Mouse (Mus musculus) heart, adult 2 months (tissue): ENCODE measurements around the gene Rspry1. TPM values are rescaled to one million over a fixed set of nuclear protein-coding genes. Genes with fewer than 3 reads are reported as not detected.
A peak's percentile ranks its signal among the peaks of the same experiment; 100 is the strongest.

Source experiments
- DNase-seq, 2 experiments: peaks; one replicate each; pipeline ENCODE4 v3.0.0; 2021
- H3K27ac ChIP-seq: fragments of 200-600 bp; 2 replicates; pipeline ENCODE4 v1.8.1; 2022
- H3K27me3 ChIP-seq: fragments of 200-500 bp; 2 replicates; pipeline ENCODE4 v1.6.1; 2012; ENCODE audit warnings: mild to moderate bottlenecking, low read length, inconsistent platforms, mixed read lengths; ENCODE audit not compliant: control insufficient read depth, insufficient read depth
- H3K36me3 ChIP-seq: fragments of 200-500 bp; 2 replicates; pipeline ENCODE4 v1.6.1; 2012; ENCODE audit warnings: low read length, inconsistent platforms; ENCODE audit not compliant: control insufficient read depth, insufficient read depth
- H3K4me1 ChIP-seq: fragments of 200-500 bp; 2 replicates; pipeline ENCODE4 v1.6.1; 2011; ENCODE audit warnings: low read length; ENCODE audit not compliant: control insufficient read depth, insufficient read depth
- H3K4me3 ChIP-seq: fragments of 200-600 bp; 2 replicates; pipeline ENCODE4 v1.8.1; 2022
- H3K79me2 ChIP-seq: fragments of 200-500 bp; replicated peaks from 2 replicates; pipeline ENCODE4 v1.6.1; 2012; ENCODE audit warnings: mild to moderate bottlenecking, inconsistent platforms, low read length, moderate library complexity, mixed read lengths; ENCODE audit not compliant: control insufficient read depth, insufficient read depth
- H3K9ac ChIP-seq: fragments of 200-500 bp; 2 replicates; pipeline ENCODE4 v1.6.1; 2012; ENCODE audit warnings: low read depth, mild to moderate bottlenecking, control low read depth, inconsistent platforms, low read length, mixed read lengths
- CTCF ChIP-seq: fragments of 200-600 bp; IDR thresholded peaks from 2 replicates; pipeline ENCODE4 v1.8.1; 2022; ENCODE audit warnings: antibody characterized with exemption, mild to moderate bottlenecking, moderate library complexity
- EP300 ChIP-seq: fragments of 200-500 bp; IDR thresholded peaks from 2 replicates; pipeline ENCODE4 v1.6.1; 2011; ENCODE audit warnings: low read depth, low read length, control low read depth; ENCODE audit not compliant: insufficient read depth
- POLR2A ChIP-seq: fragments of 200-500 bp; IDR thresholded peaks from 2 replicates; pipeline ENCODE4 v1.6.1; 2011; ENCODE audit warnings: mild to moderate bottlenecking, low read depth, low read length, control low read depth; ENCODE audit not compliant: insufficient read depth
- WGBS: fragments of 180-500 bp; shearing (Covaris S2); methylation state at CpG from one replicate; pipeline ENCODE4 v1.1.7; 2018; 5-methylcytosine and 5-hydroxymethylcytosine counted together
- intact Hi-C: fragments of 180-260 bp; cut with DNase I; formaldehyde crosslinking; loops from one replicate; pipeline ENCODE4 v1.15.1; 2025
- polyA plus RNA-seq: library from polyadenylated mRNA; depleted of rRNA; stranded (reverse); fragments of >200 nt; gene quantifications from 2 replicates; pipeline ENCODE4 v1.2.3, GENCODE M21; 2012
- total RNA-seq, 2 experiments: library from RNA; stranded (reverse); gene quantifications; 2 replicates each; pipeline ENCODE4 v1.2.3; 2021

Gene Rspry1
- total and polyA plus RNA-seq, 3 experiments: 3.8 to 10.6 (median 10.1) TPM

DNA sequence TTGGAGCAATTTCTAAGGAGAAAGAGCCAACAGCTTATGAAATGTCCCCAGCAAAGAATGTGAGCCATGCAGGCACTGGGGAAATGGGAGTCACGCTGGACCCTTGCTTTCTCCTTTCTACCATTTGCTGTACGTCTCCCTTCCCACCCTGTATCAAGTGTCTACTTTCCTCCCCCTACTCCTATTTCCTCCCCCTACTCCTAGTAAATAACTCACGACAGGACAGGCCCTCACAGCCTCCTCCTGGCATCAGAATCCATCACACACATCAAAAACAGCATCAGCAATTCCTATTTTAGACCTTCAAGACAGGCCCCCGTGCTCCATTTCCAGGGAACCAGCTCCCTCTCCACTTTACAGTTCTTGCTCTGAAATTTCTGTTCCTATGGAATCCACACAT, 10.0 kb upstream of the Rspry1 start:
- peaks cover 3% of the 10 kb centered on the region for H3K79me2 ChIP-seq
- TF ChIP-seq EP300 (no peak), CTCF (no peak), POLR2A (no peak)
- H3K4me1 ChIP-seq: peaks cover 2% of the 10 kb centered on the region; the same call in 1 of the 2 replicates
- no peaks in the 10 kb centered on the region for H3K27me3 ChIP-seq
- H3K9ac ChIP-seq: no peak overlapping the region
- 63% methylated on average over 4 of the region's 4 CpGs for WGBS
- H3K27ac ChIP-seq: no peak overlapping the region
- intact Hi-C loops: loop anchor here (5.0 kb wide), 1 partner anchor 221 kb away; the partner anchor contains the start of gene Ccl17
- H3K36me3 ChIP-seq: no peaks in the 10 kb centered on the region
- DNase-seq: no peak
- no peak overlapping the region for H3K4me3 ChIP-seq

GRCm38 (mm10) chr8:94594211-94594610, 7.5 kb upstream of the Rspry1 start:
- H3K36me3 ChIP-seq: no peaks in the 10 kb centered on the region
- H3K79me2 ChIP-seq: peaks cover 6% of the 10 kb centered on the region
- H3K9ac ChIP-seq: no peak overlapping the region
- intact Hi-C loops: loop anchor here (2.0 to 5.0 kb wide), 2 partner anchors 109 to 218 kb away; partner anchors contain the start of gene Ccl17
- H3K27ac ChIP-seq: no peak overlapping the region
- no peak for DNase-seq
- WGBS: 47% methylated on average over 1 of the region's 1 CpGs
- no peaks in the 10 kb centered on the region for H3K27me3 ChIP-seq
- H3K4me3 ChIP-seq: no peak overlapping the region
- H3K4me1 ChIP-seq: peaks cover 2% of the 10 kb centered on the region; the same call in 1 of the 2 replicates
- TF ChIP-seq EP300: no peak
- peak; percentile 77 for TF ChIP-seq CTCF

DNA sequence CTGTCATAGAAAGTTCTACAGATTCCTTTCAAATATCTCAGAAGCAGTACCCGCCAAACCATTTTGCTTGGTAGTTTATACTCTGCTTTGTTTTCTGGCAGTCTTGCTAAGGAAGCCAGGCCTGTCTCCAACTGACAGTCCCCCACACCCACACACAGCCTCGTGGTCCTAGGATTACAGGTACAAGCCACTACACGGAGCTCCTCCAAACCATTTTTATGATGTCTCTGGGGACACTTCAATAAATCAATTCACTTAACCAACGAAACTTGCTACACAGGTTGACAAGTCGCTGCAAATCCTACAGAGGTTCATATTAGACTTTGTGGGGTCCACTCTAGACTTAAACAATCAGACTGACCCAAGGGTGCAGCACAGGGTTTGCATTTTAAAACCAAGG, 1.3 kb upstream of the Rspry1 start:
- no peak for DNase-seq
- peaks cover 9% of the 10 kb centered on the region for H3K79me2 ChIP-seq
- peak overlapping the region; percentile 62 for H3K4me3 ChIP-seq
- intact Hi-C loops: no loop called here
- no peaks in the 10 kb centered on the region for H3K27me3 ChIP-seq
- H3K36me3 ChIP-seq: peaks cover 8% of the 10 kb centered on the region
- H3K27ac ChIP-seq: no peak overlapping the region
- H3K9ac ChIP-seq: peak overlapping the region; percentile 87
- 16% methylated on average over 5 of the region's 5 CpGs for WGBS
- no peak for TF ChIP-seq CTCF
- TF ChIP-seq EP300: no peak
- no peak for TF ChIP-seq POLR2A
- H3K4me1 ChIP-seq: peaks cover 4% of the 10 kb centered on the region; the same call in 1 of the 2 replicates

GRCm38 (mm10) chr8:94601034-94601606, 617 bp upstream of the Rspry1 start:
- Histone ChIP-seq H3K4me3 (peak overlapping the region; percentile 62), H3K9ac (peak overlapping the region; percentile 87), H3K4me1 (peaks cover 4% of the 10 kb centered on the region; the same call in 1 of the 2 replicates), H3K27me3 (no peaks in the 10 kb centered on the region), H3K36me3 (peaks cover 8% of the 10 kb centered on the region), H3K27ac (peak overlapping the region; percentile 85), H3K79me2 (peaks cover 9% of the 10 kb centered on the region)
- intact Hi-C loops: no loop called here
- DNase-seq: no peak
- TF ChIP-seq CTCF (no peak), POLR2A (no peak), EP300 (no peak)
- WGBS: under 1% methylated on average over 51 of the region's 51 CpGs

DNA sequence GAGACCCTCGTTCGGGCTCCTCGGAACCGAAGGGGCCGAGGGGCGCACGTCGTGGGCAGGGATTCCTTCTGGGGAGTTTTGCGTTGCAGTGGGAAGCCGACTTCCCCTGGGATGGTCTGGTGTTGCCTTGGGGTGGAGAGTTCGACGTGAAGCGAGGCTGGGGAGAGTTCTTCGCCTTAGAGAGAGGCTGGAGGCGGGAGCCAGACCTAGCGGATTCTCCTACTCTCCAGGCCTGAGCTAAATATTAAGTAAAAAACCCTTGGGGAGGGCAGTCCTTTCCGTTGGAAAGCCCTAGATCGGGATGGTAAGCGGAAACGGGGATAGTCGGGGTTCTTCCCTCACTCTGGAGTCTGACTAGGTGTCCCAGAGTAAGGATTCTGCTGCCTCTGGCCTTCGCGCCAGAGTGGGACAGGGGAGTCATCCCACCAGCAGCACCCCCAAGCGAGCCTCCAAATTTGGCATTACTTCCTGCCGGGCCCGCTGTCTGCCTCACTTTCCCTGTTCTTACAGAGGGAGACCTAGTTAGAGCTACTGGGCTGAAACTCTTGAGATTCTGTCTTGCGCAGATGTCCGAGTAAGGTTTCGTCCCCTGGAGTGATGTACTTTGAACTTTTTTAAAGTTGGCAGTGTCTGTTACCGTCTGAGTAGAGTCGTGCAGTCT, 864 bp downstream of the Rspry1 start:
- H3K9ac ChIP-seq: peak overlapping the region; percentile 77
- H3K79me2 ChIP-seq: peaks cover 5% of the 10 kb centered on the region
- DNase-seq: peak; percentile 29 to 48
- TF ChIP-seq POLR2A (no peak), EP300 (no peak)
- intact Hi-C loops: loop anchor here (2.0 kb wide), 2 partner anchors 62 to 100 kb away; no protein-coding TSS in a partner anchor
- under 1% methylated on average over 31 of the region's 31 CpGs for WGBS
- no peaks in the 10 kb centered on the region for H3K27me3 ChIP-seq
- H3K4me1 ChIP-seq: peaks cover 4% of the 10 kb centered on the region; the same call in 1 of the 2 replicates
- peaks cover 8% of the 10 kb centered on the region for H3K36me3 ChIP-seq
- H3K27ac ChIP-seq: peak overlapping the region; percentile 94
- H3K4me3 ChIP-seq: peak overlapping the region; percentile 62

GRCm38 (mm10) chr8:94604030-94604429, 2.3 kb downstream of the Rspry1 start:
- no peak for DNase-seq
- WGBS: 68% methylated on average over 2 of the region's 2 CpGs
- H3K27ac ChIP-seq: no peak overlapping the region
- TF ChIP-seq CTCF: no peak
- TF ChIP-seq POLR2A: no peak
- TF ChIP-seq EP300: no peak
- no peak overlapping the region for H3K4me3 ChIP-seq
- H3K36me3 ChIP-seq: peaks cover 8% of the 10 kb centered on the region
- H3K9ac ChIP-seq: no peak overlapping the region
- peaks cover 4% of the 10 kb centered on the region; the same call in 1 of the 2 replicates for H3K4me1 ChIP-seq
- peaks cover 5% of the 10 kb centered on the region for H3K79me2 ChIP-seq
- H3K27me3 ChIP-seq: no peaks in the 10 kb centered on the region
- intact Hi-C loops: no loop called here
